Mouse (Mus musculus): ENCODE measurements at regions not wholly inside any gene's neighbourhood (a gene's known extent, or its start where the extent isn't known, plus 50 kb on each side); places are given as distances from the start of the nearest gene placed in this dataset.

DNA sequence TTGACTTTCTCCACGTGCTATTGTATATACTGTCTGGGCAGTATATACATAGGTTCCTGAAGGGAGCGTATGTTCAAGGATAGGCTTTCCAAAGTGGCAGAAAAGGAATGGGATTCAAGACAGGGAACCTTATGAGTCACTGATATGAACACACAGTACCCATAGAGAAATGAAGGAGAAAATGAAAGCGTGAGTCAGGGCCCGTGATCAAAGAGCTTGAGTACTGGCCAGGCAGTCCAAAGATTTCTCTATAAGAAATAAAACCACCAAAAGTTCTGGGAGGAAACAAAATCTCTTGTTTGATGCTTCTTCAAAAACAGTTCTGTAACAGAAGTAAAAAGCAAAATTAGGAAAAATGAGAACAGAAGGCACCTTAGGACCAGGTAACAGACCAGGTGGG is 223.9 kb downstream of the Tle4 start:
- TF ChIP-seq POLR2A (IDR thresholded peaks at IDR 0.05; ENCODE audit: borderline replicate concordance, insufficient read depth, low read length) (no peak), CTCF (IDR thresholded peaks at IDR 0.05; ENCODE audit: borderline replicate concordance, insufficient read depth, low read depth, low read length) (no peak)
